Mouse (Mus musculus) gastrocnemius, adult 2 months (tissue): ENCODE results near the gene Gpr153. TPM values are rescaled to one million over a fixed set of nuclear protein-coding genes. Genes with fewer than 3 reads are reported as not detected.
A peak's percentile ranks its signal among the peaks of the same experiment; 100 is the strongest.

Experiments used
- DNase-seq: peaks from one replicate; pipeline ENCODE4 v3.0.0; 2022
- H3K27ac ChIP-seq: fragments of 200-600 bp; 2 replicates; pipeline ENCODE4 v1.8.1; 2022; ENCODE audit warnings: mild to moderate bottlenecking
- H3K4me3 ChIP-seq: fragments of 200-600 bp; 2 replicates; pipeline ENCODE4 v1.8.1; 2022; ENCODE audit warnings: mild to moderate bottlenecking, moderate library complexity
- CTCF ChIP-seq: fragments of 200-600 bp; IDR thresholded peaks from 2 replicates; pipeline ENCODE4 v1.8.1; 2022; ENCODE audit warnings: antibody characterized with exemption, mild to moderate bottlenecking, moderate library complexity
- intact Hi-C: fragments of 180-260 bp; cut with DNase I; formaldehyde crosslinking; loops from one replicate; pipeline ENCODE4 v1.15.1; 2025
- total RNA-seq, 2 experiments: library from RNA; stranded (reverse); gene quantifications; 2 replicates each; pipeline ENCODE4 v1.2.3; 2021

Gene Gpr153
- total RNA-seq, 2 experiments from 2014 or later: 3.4 to 7.3 TPM

GRCm38 (mm10) chr4:152247195-152247594 is 26.8 kb upstream of the Gpr153 start:
- no peak for DNase-seq
- intact Hi-C loops: no loop called here
- Histone ChIP-seq H3K27ac (peak overlapping the region; percentile 88), H3K4me3 (no peak overlapping the region)
- TF ChIP-seq CTCF: no peak

- TF ChIP-seq CTCF: no peak
- DNase-seq: no peak
- intact Hi-C loops: no loop called here
- no peak overlapping the region for H3K27ac ChIP-seq
- no peak overlapping the region for H3K4me3 ChIP-seq
These were observed 23.4 kb upstream of the Gpr153 start for GRCm38 (mm10) chr4:152250615-152251014.

- Histone ChIP-seq H3K27ac (peak overlapping the region; percentile 80), H3K4me3 (no peak overlapping the region)
- no peak for TF ChIP-seq CTCF
- intact Hi-C loops: no loop called here
- DNase-seq: no peak
These were observed 20.8 kb upstream of the Gpr153 start for GRCm38 (mm10) chr4:152253183-152253759.

- TF ChIP-seq CTCF: no peak
- peak overlapping the region; percentile 80 for H3K27ac ChIP-seq
- H3K4me3 ChIP-seq: no peak overlapping the region
- intact Hi-C loops: no loop called here
- peak; percentile 91 for DNase-seq
These were observed 17.0 kb upstream of the Gpr153 start for GRCm38 (mm10) chr4:152257070-152257469.

GRCm38 (mm10) chr4:152260451-152260850 is 13.6 kb upstream of the Gpr153 start:
- Histone ChIP-seq H3K4me3 (no peak overlapping the region), H3K27ac (no peak overlapping the region)
- TF ChIP-seq CTCF: no peak
- no peak for DNase-seq
- intact Hi-C loops: no loop called here

- H3K27ac ChIP-seq: peak overlapping the region; percentile 76
- no peak for TF ChIP-seq CTCF
- H3K4me3 ChIP-seq: no peak overlapping the region
- peak; percentile 74 for DNase-seq
- intact Hi-C loops: no loop called here
These were observed 11.8 kb upstream of the Gpr153 start for GRCm38 (mm10) chr4:152262187-152262586.

GRCm38 (mm10) chr4:152263089-152263488 is 10.9 kb upstream of the Gpr153 start:
- Histone ChIP-seq H3K27ac (peak overlapping the region; percentile 76), H3K4me3 (no peak overlapping the region)
- TF ChIP-seq CTCF: no peak
- no peak for DNase-seq
- intact Hi-C loops: no loop called here

GRCm38 (mm10) chr4:152263512-152264176 is 10.4 kb upstream of the Gpr153 start:
- no peak for DNase-seq
- TF ChIP-seq CTCF: no peak
- intact Hi-C loops: no loop called here
- Histone ChIP-seq H3K4me3 (no peak overlapping the region), H3K27ac (peak overlapping the region; percentile 76)

- no peak for TF ChIP-seq CTCF
- Histone ChIP-seq H3K27ac (peak overlapping the region; percentile 76), H3K4me3 (no peak overlapping the region)
- DNase-seq: no peak
- intact Hi-C loops: no loop called here
These were observed 9.9 kb upstream of the Gpr153 start for GRCm38 (mm10) chr4:152264177-152264530.

- no peak for DNase-seq
- Histone ChIP-seq H3K27ac (peak overlapping the region; percentile 80; the same call in 1 of the 2 replicates), H3K4me3 (no peak overlapping the region)
- peak; percentile 39; the same call in 1 of the 2 replicates for TF ChIP-seq CTCF
- intact Hi-C loops: no loop called here
These were observed 9.0 kb upstream of the Gpr153 start for GRCm38 (mm10) chr4:152264867-152265568.

GRCm38 (mm10) chr4:152265791-152266190 is 8.2 kb upstream of the Gpr153 start:
- Histone ChIP-seq H3K27ac (peak overlapping the region; percentile 80), H3K4me3 (no peak overlapping the region)
- DNase-seq: no peak
- intact Hi-C loops: no loop called here
- TF ChIP-seq CTCF: no peak

GRCm38 (mm10) chr4:152266236-152266895 is 7.7 kb upstream of the Gpr153 start:
- Histone ChIP-seq H3K4me3 (no peak overlapping the region; the same call in 1 of the 2 replicates), H3K27ac (peak overlapping the region; percentile 80)
- intact Hi-C loops: no loop called here
- peak; percentile 91 for DNase-seq
- TF ChIP-seq CTCF: no peak
